Mouse (Mus musculus) midbrain, embryonic 14.5 days (tissue): ENCODE measurements around the gene Slc48a1. TPM values are rescaled to one million over a fixed set of nuclear protein-coding genes. Genes with fewer than 3 reads are reported as not detected.

Experiments
- ATAC-seq: fragments of 200-750 bp; cut with Nextera tagmentation; 2 replicates; pipeline ENCODE4 v1.8.0; 2017; ENCODE audit warnings: moderate number of reproducible peaks, moderate library complexity; ENCODE audit not compliant: low FRiP score, low TSS enrichment
- DNase-seq: peaks from one replicate; pipeline ENCODE4 v3.0.0-alpha.2; 2015
- H3K27ac ChIP-seq: fragments of 300-500 bp; sonication (generic); replicated peaks from 2 replicates; pipeline ENCODE4 v1.5.1; 2014; ENCODE audit warnings: mild to moderate bottlenecking, low read depth, low read length, moderate library complexity
- H3K27me3 ChIP-seq: fragments of 300-500 bp; sonication (generic); 2 replicates; pipeline ENCODE4 v1.6.1; 2014; ENCODE audit warnings: low read length, control low read depth, mixed read lengths; ENCODE audit not compliant: control insufficient read depth, insufficient read depth
- H3K36me3 ChIP-seq: fragments of 300-500 bp; sonication (generic); 2 replicates; pipeline ENCODE4 v1.6.1; 2014; ENCODE audit warnings: low read length, control low read depth; ENCODE audit not compliant: control insufficient read depth, insufficient read depth
- H3K4me1 ChIP-seq: fragments of 300-500 bp; sonication (generic); 2 replicates; pipeline ENCODE4 v1.6.1; 2014; ENCODE audit warnings: mild to moderate bottlenecking, antibody characterized with exemption, low read length, control low read depth; ENCODE audit not compliant: control insufficient read depth, insufficient read depth
- H3K4me2 ChIP-seq: fragments of 300-500 bp; sonication (generic); 2 replicates; pipeline ENCODE4 v1.6.1; 2014; ENCODE audit warnings: mild to moderate bottlenecking, low read length, moderate library complexity
- H3K4me3 ChIP-seq: fragments of 300-500 bp; sonication (generic); replicated peaks from 2 replicates; pipeline ENCODE4 v1.5.1; 2014; ENCODE audit warnings: low read depth, low read length
- H3K9ac ChIP-seq: fragments of 300-500 bp; sonication (generic); replicated peaks from 2 replicates; pipeline ENCODE4 v1.6.1; 2014; ENCODE audit warnings: mild to moderate bottlenecking, low read length, moderate library complexity
- H3K9me3 ChIP-seq: fragments of 300-500 bp; sonication (generic); 2 replicates; pipeline ENCODE4 v1.6.1; 2016; ENCODE audit warnings: low read length, control low read depth, mixed read lengths; ENCODE audit not compliant: control insufficient read depth
- WGBS: fragments of 180-500 bp; shearing (Covaris S2); extraction: QIAGEN DNeasy Blood & Tissue Kit; methylation state at CpG from one replicate; pipeline ENCODE4 v1.1.7; 2014; 5-methylcytosine and 5-hydroxymethylcytosine counted together
- polyA plus RNA-seq: library from polyadenylated mRNA; unstranded; fragments of >200 nt; fragmentation: Nextera tagmentation; extraction: Ambion mirVana; gene quantifications from 2 replicates; pipeline ENCODE4 v1.2.1, GENCODE M21; 2014

The Slc48a1 gene
- polyA plus RNA-seq, 1 experiment from 2014 or later: 72.9 TPM

DNA sequence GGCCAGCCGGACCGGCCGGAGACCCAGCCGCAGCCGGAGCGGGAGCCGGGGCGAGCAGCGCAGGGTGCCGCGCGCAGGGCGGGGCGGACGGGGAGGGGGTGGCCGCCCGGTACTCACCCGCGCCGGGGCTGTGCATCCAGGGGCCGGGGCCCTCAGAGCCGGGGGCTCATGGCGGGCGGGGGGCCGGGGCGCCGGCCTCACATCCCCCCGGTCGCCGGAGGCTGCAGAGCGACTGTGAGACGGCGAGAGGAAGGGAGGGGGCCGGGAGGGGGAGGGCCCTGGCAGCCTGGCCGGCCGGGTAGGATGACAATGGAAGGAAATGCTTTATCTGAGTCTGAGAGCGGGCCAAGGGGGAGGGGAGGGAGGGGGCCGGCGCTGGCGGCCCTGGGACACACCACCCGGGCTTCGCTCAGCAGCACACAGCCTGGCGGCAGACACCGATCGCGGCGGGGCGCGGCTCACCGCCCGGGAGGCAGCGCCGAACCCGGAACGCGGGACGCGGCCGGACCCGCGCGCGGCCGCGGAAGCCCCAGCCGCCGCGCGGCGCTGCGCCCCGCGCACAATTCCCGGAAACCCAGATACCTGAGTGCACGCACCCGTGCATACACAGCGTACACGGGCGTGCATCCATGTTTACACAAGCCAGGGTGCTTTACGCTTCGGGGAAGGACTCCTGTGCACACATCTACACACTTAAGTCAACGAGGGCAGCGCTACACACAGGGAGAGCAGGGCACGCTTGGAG lies 53.1 kb downstream of the Slc48a1 start:
- Histone ChIP-seq H3K4me2 (peak overlapping the region; percentile 71), H3K4me3 (peak overlapping the region; percentile 85), H3K4me1 (peaks cover 36% of the 10 kb centered on the region), H3K9me3 (no peaks in the 10 kb centered on the region), H3K9ac (peak overlapping the region; percentile 99), H3K27me3 (no peaks in the 10 kb centered on the region), H3K36me3 (0 out of 2 replicates have a peak, but pooled peaks cover 2% of the 10 kb centered on the region), H3K27ac (peak overlapping the region; percentile 97)
- peak; percentile 86 for DNase-seq
- peak; percentile 85 for ATAC-seq
- WGBS: 0% methylated on average over 66 of the region's 84 CpGs

DNA sequence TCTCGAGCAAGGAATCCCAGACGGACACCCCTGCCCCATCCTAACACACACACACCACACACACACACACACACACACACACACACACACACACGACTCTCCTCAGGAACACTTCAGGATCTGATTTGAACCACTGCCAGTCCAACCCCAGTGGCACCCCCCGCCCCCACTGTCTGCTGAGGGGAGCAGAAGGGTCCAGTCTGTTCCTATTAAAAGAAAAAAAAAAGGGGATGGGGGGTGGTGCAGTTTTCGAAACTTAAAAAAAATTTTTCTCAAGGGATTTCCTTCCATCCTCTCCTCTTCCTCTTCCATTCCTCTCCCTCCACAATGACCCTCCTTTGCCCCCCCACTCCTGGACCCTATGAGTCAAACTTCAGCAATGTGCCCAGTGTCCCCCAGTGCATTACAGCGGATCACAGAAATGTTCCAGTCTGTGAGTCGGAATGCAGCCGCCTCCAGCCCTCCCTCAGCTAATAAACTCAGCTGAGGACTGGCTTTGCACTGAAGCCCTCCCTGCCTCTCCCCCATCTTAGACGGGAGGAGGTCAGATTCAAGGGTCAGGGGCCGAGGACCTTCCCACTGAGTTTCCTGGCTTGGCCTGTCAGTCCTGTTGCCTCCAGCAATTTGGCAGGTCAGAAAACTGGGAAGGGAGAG lies 53.8 kb downstream of the Slc48a1 start:
- DNase-seq: no peak
- H3K4me1 ChIP-seq: peaks cover 33% of the 10 kb centered on the region
- H3K27ac ChIP-seq: peak overlapping the region; percentile 97
- no peak; the same call in 1 of the 2 replicates for ATAC-seq
- no peaks in the 10 kb centered on the region for H3K36me3 ChIP-seq
- H3K4me3 ChIP-seq: peak overlapping the region; percentile 85
- H3K27me3 ChIP-seq: no peaks in the 10 kb centered on the region
- 7% methylated on average over 10 of the region's 10 CpGs for WGBS
- H3K9ac ChIP-seq: peak overlapping the region; percentile 99
- no peaks in the 10 kb centered on the region for H3K9me3 ChIP-seq
- H3K4me2 ChIP-seq: peak overlapping the region; percentile 71

DNA sequence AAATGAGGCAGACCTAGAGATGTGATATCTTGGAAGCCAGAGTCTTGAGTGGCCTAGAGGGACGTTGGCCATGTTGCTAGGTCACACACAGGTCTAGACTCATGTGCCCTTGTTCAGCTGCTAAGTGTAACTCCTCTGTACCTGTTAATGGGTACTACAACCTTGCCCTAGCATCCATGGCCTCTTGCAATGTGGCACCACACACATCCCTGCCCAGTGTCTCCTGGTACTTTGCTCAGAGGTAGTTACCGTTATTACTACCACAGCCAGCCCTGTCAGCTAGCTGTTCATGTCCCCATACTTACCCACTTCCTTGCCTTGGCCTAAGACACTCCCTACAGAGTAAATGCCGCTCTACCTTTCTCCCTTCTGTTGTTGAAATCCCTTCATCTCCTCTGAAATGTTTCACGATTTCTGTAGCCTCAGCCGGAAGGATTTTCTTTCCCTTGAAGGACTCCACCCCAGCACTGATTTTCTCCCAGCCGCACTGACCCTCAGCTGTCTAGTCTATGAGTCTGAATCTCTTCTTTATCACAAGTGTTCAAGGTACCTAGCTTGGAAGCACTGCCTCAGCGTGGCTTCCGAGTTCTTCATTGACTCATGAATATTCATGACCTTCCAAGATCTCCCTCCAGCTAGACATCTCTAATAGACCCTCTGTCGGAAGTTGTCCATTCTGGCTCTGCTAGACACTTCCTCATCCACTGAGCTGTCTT lies 54.6 kb downstream of the Slc48a1 start:
- H3K4me1 ChIP-seq: peaks cover 33% of the 10 kb centered on the region
- 50% methylated on average over 9 of the region's 9 CpGs for WGBS

DNA sequence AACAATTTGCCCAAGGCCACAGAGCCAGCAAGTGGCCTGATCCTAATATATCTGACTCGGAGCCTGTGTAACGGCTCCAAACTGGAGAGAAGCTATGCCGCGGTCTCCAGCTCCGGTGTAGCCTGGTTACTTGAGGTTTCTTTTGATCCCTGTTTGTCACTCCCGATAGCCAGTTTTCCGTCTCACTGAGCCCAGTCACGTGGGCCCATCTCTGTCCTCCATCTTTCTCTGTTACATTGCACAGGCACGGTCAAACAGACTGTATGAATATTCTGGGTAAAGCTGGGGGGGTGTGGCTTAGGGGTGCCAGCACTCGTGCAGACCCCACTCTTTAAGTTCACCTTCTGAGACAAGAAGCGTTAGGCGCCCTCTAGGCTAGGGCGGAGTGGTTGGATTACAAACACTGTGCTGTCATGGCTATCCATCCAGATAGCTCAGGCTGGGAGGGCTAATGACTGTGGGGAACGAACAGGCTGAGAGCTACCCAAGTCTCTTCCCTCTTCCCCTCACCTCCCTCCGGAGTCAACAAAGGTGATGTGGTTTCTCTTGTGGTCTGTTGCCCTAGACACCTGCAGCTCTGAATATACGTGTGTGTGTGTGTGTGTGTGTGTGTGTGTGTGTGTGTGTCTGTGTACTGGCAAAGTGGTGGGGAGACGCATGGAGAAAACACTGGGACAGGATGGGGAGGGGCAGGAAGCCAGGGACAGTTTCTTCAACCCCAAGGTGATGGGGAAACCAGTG lies 58.0 kb downstream of the Slc48a1 start:
- peaks cover 7% of the 10 kb centered on the region; the same call in 1 of the 2 replicates for H3K4me1 ChIP-seq
- H3K9me3 ChIP-seq: no peaks in the 10 kb centered on the region
- DNase-seq: no peak
- no peak for ATAC-seq
- H3K36me3 ChIP-seq: no peaks in the 10 kb centered on the region
- no peak overlapping the region for H3K4me2 ChIP-seq
- H3K27ac ChIP-seq: no peak overlapping the region
- WGBS: 47% methylated on average over 17 of the region's 17 CpGs
- H3K4me3 ChIP-seq: no peak overlapping the region
- H3K27me3 ChIP-seq: no peaks in the 10 kb centered on the region
- no peak overlapping the region for H3K9ac ChIP-seq

More for the DNA sequence above, 54.6 kb downstream of the Slc48a1 start:
- Histone ChIP-seq H3K27me3 (no peaks in the 10 kb centered on the region), H3K9ac (no peak overlapping the region), H3K4me2 (no peak overlapping the region; the same call in 1 of the 2 replicates), H3K4me3 (no peak overlapping the region), H3K9me3 (no peaks in the 10 kb centered on the region), H3K27ac (no peak overlapping the region), H3K36me3 (no peaks in the 10 kb centered on the region)
- ATAC-seq (no peak), DNase-seq (peak; percentile 43)

DNA sequence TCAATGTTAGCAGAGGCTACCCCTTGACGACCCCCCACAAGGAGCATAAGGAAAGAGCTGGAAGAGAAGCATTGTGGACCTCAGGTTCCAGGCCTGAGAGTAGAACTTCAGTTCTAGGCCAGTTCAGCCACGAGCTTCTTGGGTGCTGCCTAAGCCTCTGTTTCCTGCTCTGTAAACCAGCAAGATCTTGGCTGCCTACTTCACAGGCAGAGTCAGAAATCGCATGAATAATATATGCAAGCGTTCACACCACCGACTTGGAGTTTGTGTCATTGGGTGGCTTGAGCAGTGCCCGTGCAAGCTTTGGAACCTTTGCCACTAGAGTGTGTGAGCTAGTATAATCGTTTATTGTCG lies 58.6 kb downstream of the Slc48a1 start:
- no peak overlapping the region for H3K9ac ChIP-seq
- no peak for ATAC-seq
- H3K27ac ChIP-seq: no peak overlapping the region
- peaks cover 7% of the 10 kb centered on the region; the same call in 1 of the 2 replicates for H3K4me1 ChIP-seq
- H3K4me2 ChIP-seq: no peak overlapping the region
- 68% methylated on average over 8 of the region's 8 CpGs for WGBS
- H3K27me3 ChIP-seq: no peaks in the 10 kb centered on the region
- no peak for DNase-seq
- H3K36me3 ChIP-seq: no peaks in the 10 kb centered on the region
- H3K4me3 ChIP-seq: no peak overlapping the region
- no peaks in the 10 kb centered on the region for H3K9me3 ChIP-seq

DNA sequence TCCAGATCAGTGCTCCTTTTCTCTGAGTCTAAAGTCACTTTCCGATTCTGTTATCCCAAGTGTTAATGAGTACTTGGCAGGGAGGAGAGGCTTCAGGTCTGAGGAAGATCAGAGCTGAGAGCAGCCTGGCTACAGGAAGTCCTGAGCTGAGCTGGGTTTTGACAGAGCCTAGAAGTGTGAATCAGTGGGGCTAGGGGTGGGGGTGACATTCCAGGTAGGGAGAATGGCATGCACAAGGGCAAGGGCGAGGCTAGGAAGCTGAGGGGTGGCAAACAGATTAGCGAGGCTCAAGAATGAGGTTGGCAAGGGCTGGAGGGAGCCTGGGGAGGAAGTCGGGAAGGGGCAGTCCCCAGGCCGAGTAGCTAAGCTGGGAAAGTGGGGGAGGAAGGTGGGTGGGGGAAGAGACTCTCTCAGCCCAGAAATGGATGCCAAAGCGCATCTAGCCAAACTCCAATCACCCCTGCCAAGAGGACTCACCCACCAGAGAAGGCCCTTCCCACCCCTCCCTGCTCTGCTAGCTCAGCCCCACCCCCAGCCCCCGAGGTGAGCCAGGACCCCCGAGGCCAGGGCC lies 59.3 kb downstream of the Slc48a1 start:
- H3K9ac ChIP-seq: no peak overlapping the region
- 0 out of 2 replicates have a peak, but pooled peaks cover 2% of the 10 kb centered on the region for H3K4me1 ChIP-seq
- ATAC-seq (no peak), DNase-seq (no peak)
- no peak overlapping the region for H3K4me2 ChIP-seq
- H3K27ac ChIP-seq: no peak overlapping the region
- no peaks in the 10 kb centered on the region for H3K27me3 ChIP-seq
- 27% methylated on average over 8 of the region's 8 CpGs for WGBS
- H3K4me3 ChIP-seq: no peak overlapping the region
- no peaks in the 10 kb centered on the region for H3K36me3 ChIP-seq
- no peaks in the 10 kb centered on the region for H3K9me3 ChIP-seq

DNA sequence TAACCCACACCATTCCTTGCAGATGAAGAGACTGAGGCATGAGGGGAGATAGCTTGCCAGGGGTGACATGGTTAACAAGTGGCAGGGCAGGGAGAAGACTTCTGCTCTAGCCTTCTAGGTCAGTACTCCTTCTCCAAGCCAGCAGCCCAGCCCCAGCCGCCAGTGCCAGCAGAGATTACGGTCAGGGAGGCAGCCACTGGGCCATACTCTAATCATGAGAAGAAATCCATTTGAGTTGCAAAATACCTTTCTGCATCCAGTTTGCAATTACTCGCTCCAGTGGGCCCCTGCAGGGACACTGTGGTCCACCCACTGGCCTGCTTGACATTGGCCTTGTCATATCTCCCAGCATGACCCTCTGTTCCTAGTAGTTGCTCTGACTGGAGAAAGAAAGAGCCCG lies 60.1 kb downstream of the Slc48a1 start:
- Histone ChIP-seq H3K4me3 (no peak overlapping the region), H3K27ac (no peak overlapping the region), H3K36me3 (no peaks in the 10 kb centered on the region), H3K4me2 (no peak overlapping the region), H3K9me3 (no peaks in the 10 kb centered on the region), H3K27me3 (no peaks in the 10 kb centered on the region), H3K4me1 (0 out of 2 replicates have a peak, but pooled peaks cover 2% of the 10 kb centered on the region), H3K9ac (no peak overlapping the region)
- DNase-seq: no peak
- 65% methylated on average over 4 of the region's 4 CpGs for WGBS
- ATAC-seq: no peak

DNA sequence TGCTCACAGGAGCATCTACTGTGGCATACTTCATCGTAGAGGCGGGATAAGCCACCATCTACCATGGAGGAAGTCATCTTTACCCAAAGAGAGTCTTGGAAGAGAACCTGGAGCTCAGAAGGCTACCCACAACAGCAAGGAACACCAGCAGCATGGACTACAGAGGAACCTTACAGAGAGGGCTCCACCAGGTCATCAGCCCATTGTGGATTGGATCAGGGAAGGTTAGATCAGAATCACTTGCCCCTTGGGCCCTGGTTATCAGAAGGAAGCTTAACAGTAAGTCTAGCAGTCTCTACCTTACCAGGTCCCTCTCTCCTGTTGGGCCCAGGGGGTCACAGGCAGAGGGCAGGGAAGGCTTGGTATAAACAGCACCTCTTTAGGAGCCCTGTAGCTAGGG lies 60.7 kb downstream of the Slc48a1 start:
- Histone ChIP-seq H3K4me3 (no peak overlapping the region), H3K27me3 (no peaks in the 10 kb centered on the region), H3K27ac (no peak overlapping the region), H3K9me3 (no peaks in the 10 kb centered on the region), H3K4me1 (0 out of 2 replicates have a peak, but pooled peaks cover 2% of the 10 kb centered on the region), H3K4me2 (no peak overlapping the region), H3K9ac (no peak overlapping the region), H3K36me3 (no peaks in the 10 kb centered on the region)
- no peak for DNase-seq
- WGBS: 96% methylated on average over 2 of the region's 2 CpGs
- no peak for ATAC-seq
